Mouse (Mus musculus) liver, embryonic 18 days (tissue): ENCODE measurements around the gene Prrc2b. TPM values are rescaled to one million over a fixed set of nuclear protein-coding genes. Genes with fewer than 3 reads are reported as not detected.

Experiments used
- polyA plus RNA-seq: library from polyadenylated mRNA; depleted of rRNA; stranded (reverse); fragments of >200 nt; gene quantifications from 2 replicates; pipeline ENCODE4 v1.2.3, GENCODE M21; 2012; rRNA removed

Gene Prrc2b
- 5.2 and 7.0 TPM in 2 replicates for polyA plus RNA-seq

GRCm38 (mm10) chr2:32150924-32151659, at the start of gene Prrc2b:
Gene Prrc2b (plus strand): TSS chr2:32151082.

GRCm38 (mm10) chr2:32235886-32236759, 85.2 kb downstream of the Prrc2b start, which contains the start of gene Pomt1:
Gene Pomt1 (plus strand): TSS chr2:32236590.

DNA sequence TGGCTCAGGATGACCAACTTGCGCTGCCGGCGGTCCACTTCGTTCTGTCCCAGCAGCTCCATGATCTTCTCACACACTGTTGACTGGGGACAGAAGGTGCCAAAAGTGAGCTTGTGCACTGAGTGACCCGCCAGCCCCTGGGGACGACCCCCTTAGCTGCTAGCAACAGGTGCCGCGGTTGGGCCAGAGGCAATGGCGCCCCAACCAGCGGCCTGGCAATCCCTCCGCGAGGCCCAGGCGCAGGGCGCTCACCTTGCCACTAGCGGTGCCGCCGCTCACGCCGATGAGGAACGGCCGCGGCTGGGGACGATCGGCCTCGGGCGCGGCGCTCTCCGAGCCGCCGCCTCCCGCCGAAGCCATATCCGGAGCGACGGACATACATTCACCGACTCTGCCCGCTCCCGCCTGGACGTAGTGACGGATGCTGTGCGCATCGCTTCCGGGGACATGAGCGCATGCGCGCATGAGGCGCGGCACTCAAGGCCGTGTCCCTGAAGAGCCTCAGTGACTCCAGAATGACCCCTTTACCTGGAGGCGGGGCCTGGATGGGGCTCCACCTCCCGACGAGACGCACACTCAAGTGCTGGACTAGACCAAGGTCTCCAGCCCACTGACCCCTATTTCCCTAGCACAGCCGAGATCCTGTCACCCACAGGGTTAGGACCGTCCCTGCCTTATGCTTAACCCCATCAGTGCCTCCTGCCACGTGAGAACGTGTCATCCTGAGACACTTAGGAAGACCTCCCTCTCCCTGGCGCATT, 109.0 kb downstream of the Prrc2b start, which contains the start of gene Uck1:
Gene Uck1 (minus strand): TSS at position 503 of the 761 bp plus-strand sequence.

Other genes starting within 250 kb of the Prrc2b start
- 0.60 and 0.71 TPM in 2 replicates for gene Aif1l, start 200.9 kb upstream of the Prrc2b start, polyA plus RNA-seq
- gene Nup214, start 176.6 kb upstream of the Prrc2b start, polyA plus RNA-seq: 9.0 and 10.0 TPM in 2 replicates
- gene Fam78a, start 66.2 kb upstream of the Prrc2b start, polyA plus RNA-seq: 2.4 and 2.5 TPM in 2 replicates
- 1.4 TPM in 2 replicates for gene Plpp7, start 55.6 kb upstream of the Prrc2b start, polyA plus RNA-seq
- 6.8 and 7.8 TPM in 2 replicates for gene Pomt1, start 85.5 kb downstream of the Prrc2b start, polyA plus RNA-seq
- 27.8 and 31.9 TPM in 2 replicates for gene Uck1, start 109.1 kb downstream of the Prrc2b start, polyA plus RNA-seq
- gene Golga2, start 136.3 kb downstream of the Prrc2b start, polyA plus RNA-seq: 13.3 and 15.8 TPM in 2 replicates
- 145 and 146 TPM in 2 replicates for gene Swi5, start 137.0 kb downstream of the Prrc2b start, polyA plus RNA-seq
- 31.1 and 42.1 TPM in 2 replicates for gene Ciz1, start 201.2 kb downstream of the Prrc2b start, polyA plus RNA-seq
- 1.2 and 1.3 TPM in 2 replicates for gene Dnm1, start 202.3 kb downstream of the Prrc2b start, polyA plus RNA-seq
- gene 1110008P14Rik, start 230.9 kb downstream of the Prrc2b start, polyA plus RNA-seq: 24.7 and 29.9 TPM in 2 replicates
- gene Lcn2, start 237.2 kb downstream of the Prrc2b start, polyA plus RNA-seq: 493 and 623 TPM in 2 replicates
- 12.9 and 16.2 TPM in 2 replicates for gene Ptges2, start 244.8 kb downstream of the Prrc2b start, polyA plus RNA-seq